Mouse (Mus musculus) T-cell, adult 2 months (primary cell): ENCODE results near the gene Fam216a.

Experiments
- DNase-seq: peaks from one replicate; pipeline ENCODE4 v3.0.0; 2022; ENCODE audit warnings: low spot score

Fam216a gene

GRCm38 (mm10) chr5:122390671-122391070 lies 18.5 kb upstream of the Fam216a start:
- DNase-seq: no peak

- DNase-seq: no peak
Measured at GRCm38 (mm10) chr5:122390006-122390405, 17.8 kb upstream of the Fam216a start.

- DNase-seq: peak; percentile 70
Measured at GRCm38 (mm10) chr5:122379374-122380155, 7.4 kb upstream of the Fam216a start.

GRCm38 (mm10) chr5:122378171-122378570 lies 6.0 kb upstream of the Fam216a start:
- DNase-seq: no peak

GRCm38 (mm10) chr5:122377101-122377833 lies 5.1 kb upstream of the Fam216a start:
- no peak for DNase-seq

- no peak for DNase-seq
Measured at GRCm38 (mm10) chr5:122372878-122373277, 714 bp upstream of the Fam216a start.

GRCm38 (mm10) chr5:122371591-122372191 lies 473 bp downstream of the Fam216a start, which contains the start of gene Gpn3:
Gene Gpn3, plus strand, starts transcription at chr5:122371876.
- no peak for DNase-seq

- DNase-seq: no peak
Measured at GRCm38 (mm10) chr5:122354492-122355067, 17.6 kb downstream of the Fam216a start.

GRCm38 (mm10) chr5:122353807-122354491 lies 18.2 kb downstream of the Fam216a start, which contains the start of the genes Rad9b and Vps29:
Gene Rad9b, minus strand, starts transcription at chr5:122354233.
Gene Vps29, plus strand, starts transcription at chr5:122354369.
- DNase-seq: peak; percentile 98

- DNase-seq: no peak
Measured at GRCm38 (mm10) chr5:122345777-122346176, 26.4 kb downstream of the Fam216a start.

GRCm38 (mm10) chr5:122344260-122344659 lies 27.9 kb downstream of the Fam216a start:
- peak; percentile 81 for DNase-seq

GRCm38 (mm10) chr5:122343768-122344167 lies 28.4 kb downstream of the Fam216a start:
- peak; percentile 16 for DNase-seq

GRCm38 (mm10) chr5:122342874-122343273 lies 29.3 kb downstream of the Fam216a start:
- no peak for DNase-seq

- DNase-seq: no peak
Measured at GRCm38 (mm10) chr5:122336554-122337294, 35.4 kb downstream of the Fam216a start.

GRCm38 (mm10) chr5:122334682-122335081 lies 37.5 kb downstream of the Fam216a start:
- no peak for DNase-seq

- no peak for DNase-seq
Measured at GRCm38 (mm10) chr5:122330269-122330668, 41.9 kb downstream of the Fam216a start.

- no peak for DNase-seq
Measured at GRCm38 (mm10) chr5:122327283-122327682, 44.9 kb downstream of the Fam216a start.

GRCm38 (mm10) chr5:122325477-122325876 lies 46.7 kb downstream of the Fam216a start:
- no peak for DNase-seq

GRCm38 (mm10) chr5:122324608-122325431 lies 47.3 kb downstream of the Fam216a start:
- DNase-seq: no peak

- DNase-seq: no peak
Measured at GRCm38 (mm10) chr5:122323523-122323922, 48.6 kb downstream of the Fam216a start.
